Mouse (Mus musculus) lung, postnatal 0 days (tissue): ENCODE results near the gene Unc80.

ENCODE experiments used
- CTCF ChIP-seq: IDR thresholded peaks from 2 replicates; pipeline ENCODE4 v1.5.1; 2016; ENCODE audit warnings: antibody characterized with exemption, mild to moderate bottlenecking
- EP300 ChIP-seq: IDR thresholded peaks from 2 replicates; pipeline ENCODE4 v1.6.1; 2016; ENCODE audit warnings: antibody characterized with exemption, mild to moderate bottlenecking, control low read depth

- TF ChIP-seq EP300, result no peak
- TF ChIP-seq CTCF, result no peak
Observed at GRCm38 (mm10) chr1:66467821-66468703, at the start of gene Unc80.
